Mouse (Mus musculus) T-cell, adult 2 months (primary cell): ENCODE data around the gene Vmn2r118.

ENCODE experiments used
- DNase-seq: peaks from one replicate; pipeline ENCODE4 v3.0.0; 2022; ENCODE audit warnings: low spot score

Gene Vmn2r118

GRCm38 (mm10) chr17:55625092-55625491 lies at the start of gene Vmn2r118:
Vmn2r118 (minus strand) TSS chr17:55625192.
- no peak for DNase-seq

GRCm38 (mm10) chr17:55661099-55661498 lies 36.1 kb upstream of the Vmn2r118 start:
- no peak for DNase-seq

GRCm38 (mm10) chr17:55590838-55591237 lies 34.2 kb downstream of the Vmn2r118 start:
- DNase-seq: no peak

GRCm38 (mm10) chr17:55561774-55562173 lies 63.2 kb downstream of the Vmn2r118 start:
- no peak for DNase-seq

- DNase-seq: no peak
These were observed 76.5 kb downstream of the Vmn2r118 start for GRCm38 (mm10) chr17:55548476-55548875.
